Mouse (Mus musculus): ENCODE results near the gene S100a3. TPM values are rescaled to one million over a fixed set of nuclear protein-coding genes. Genes with fewer than 3 reads are reported as not detected.

Gene S100a3
- total and polyA plus RNA-seq, 2 experiments from 2014 or later, result 0.81 to 3.5 TPM

DNA sequence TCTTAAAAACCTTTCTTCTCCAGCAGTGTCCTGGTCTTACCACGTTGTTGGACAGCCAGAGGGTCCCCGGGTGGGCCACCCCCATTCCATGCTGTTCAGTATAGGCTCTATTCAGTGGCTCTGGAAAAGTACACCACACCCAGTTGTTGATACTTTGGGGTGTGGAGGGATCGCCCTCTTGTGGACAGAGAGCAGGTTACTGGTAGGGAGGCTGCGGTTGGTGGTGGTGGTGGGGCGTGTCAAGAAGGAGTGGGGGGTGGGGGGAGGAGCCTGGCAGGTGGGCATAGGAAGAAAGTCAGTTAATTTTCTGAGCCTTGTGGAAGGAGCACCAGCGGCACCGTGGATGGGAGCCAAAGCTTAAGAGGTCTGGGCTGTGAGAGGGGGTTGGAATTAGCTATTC is 55.0 kb downstream of the S100a3 start:
- Histone ChIP-seq H3K4me1 (ENCODE audit: insufficient read depth, low read length) (peaks cover 5% of the 10 kb centered on the region; the same call in 1 of the 2 replicates), H3K27ac (ENCODE audit: low read depth, low read length) (no peak overlapping the region), H3K27me3 (ENCODE audit: insufficient read depth, low read length) (0 out of 2 replicates have a peak, but pooled peaks cover 4% of the 10 kb centered on the region), H3K36me3 (ENCODE audit: insufficient read depth, low read length) (no peaks in the 10 kb centered on the region), H3K4me2 (ENCODE audit: low read depth, low read length, poor library complexity, severe bottlenecking) (no peak overlapping the region), H3K4me3 (ENCODE audit: low read depth, low read length) (no peak overlapping the region), H3K9ac (replicated peaks; ENCODE audit: low read length, poor library complexity, severe bottlenecking) (no peak overlapping the region), H3K9me3 (ENCODE audit: low read length) (no peaks in the 10 kb centered on the region)
- DNase-seq (ENCODE audit: low spot score), result peak; percentile 70
- ATAC-seq (ENCODE audit: low FRiP score), result peak; percentile 64
- WGBS, result 7% methylated on average over 7 of the region's 7 CpGs
- peak; percentile 75 for TF ChIP-seq CTCF (IDR thresholded peaks at IDR 0.05)

DNA sequence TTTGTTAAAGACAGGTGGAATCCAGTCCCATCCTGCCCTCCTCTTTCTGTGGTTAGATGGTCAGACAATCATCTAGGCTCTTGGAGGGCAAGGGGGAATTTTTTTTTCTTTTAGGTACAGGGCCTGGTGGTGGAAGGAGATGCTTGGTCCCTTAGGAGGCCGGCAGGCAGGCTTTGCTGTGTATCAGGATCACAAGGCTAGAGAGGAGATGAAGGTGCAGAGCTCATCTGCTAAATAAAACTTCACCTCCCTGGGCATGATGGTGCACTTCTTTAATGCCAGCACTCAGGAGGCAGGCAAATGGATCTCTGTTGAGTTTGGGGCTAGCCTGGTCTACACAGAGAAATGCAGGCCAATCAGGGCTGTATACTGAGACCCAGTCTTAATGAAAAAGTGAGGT is 55.5 kb downstream of the S100a3 start:
- no peak for DNase-seq (ENCODE audit: low spot score)
- Histone ChIP-seq H3K9ac (replicated peaks; ENCODE audit: low read length, poor library complexity, severe bottlenecking) (no peak overlapping the region), H3K36me3 (ENCODE audit: insufficient read depth, low read length) (no peaks in the 10 kb centered on the region), H3K4me3 (ENCODE audit: low read depth, low read length) (no peak overlapping the region), H3K4me2 (ENCODE audit: low read depth, low read length, poor library complexity, severe bottlenecking) (no peak overlapping the region), H3K27me3 (ENCODE audit: insufficient read depth, low read length) (0 out of 2 replicates have a peak, but pooled peaks cover 4% of the 10 kb centered on the region), H3K9me3 (ENCODE audit: low read length) (no peaks in the 10 kb centered on the region), H3K4me1 (ENCODE audit: insufficient read depth, low read length) (peaks cover 5% of the 10 kb centered on the region; the same call in 1 of the 2 replicates), H3K27ac (ENCODE audit: low read depth, low read length) (no peak overlapping the region)
- no peak for ATAC-seq (ENCODE audit: low FRiP score)
- no peak for TF ChIP-seq CTCF (IDR thresholded peaks at IDR 0.05)
- 71% methylated on average over 1 of the region's 1 CpGs for WGBS

DNA sequence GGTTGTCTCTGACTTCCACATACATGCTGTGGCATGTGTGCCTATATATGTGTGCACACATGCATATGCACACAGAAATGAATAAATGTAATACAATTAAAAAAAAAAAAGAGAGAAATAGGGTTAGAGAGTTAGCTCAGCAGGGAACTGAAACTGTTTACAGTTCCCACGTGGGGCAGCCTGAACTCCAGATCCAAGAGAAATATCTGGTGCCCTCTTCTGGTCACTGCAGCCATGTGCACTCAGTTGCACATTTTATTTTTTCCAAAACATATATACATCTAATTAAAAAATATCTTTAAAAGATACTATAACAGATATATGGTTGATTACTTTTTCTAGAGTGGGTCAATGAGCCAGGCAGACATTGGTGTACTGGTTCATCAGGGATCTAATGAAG is 57.2 kb downstream of the S100a3 start:
- no peak overlapping the region for H3K9ac ChIP-seq (replicated peaks; ENCODE audit: low read length, poor library complexity, severe bottlenecking)
- DNase-seq (ENCODE audit: low spot score) (no peak), ATAC-seq (ENCODE audit: low FRiP score) (no peak)
- H3K4me2 ChIP-seq (ENCODE audit: low read depth, low read length, poor library complexity, severe bottlenecking), result no peak overlapping the region
- no peaks in the 10 kb centered on the region for H3K36me3 ChIP-seq (ENCODE audit: insufficient read depth, low read length)
- no peaks in the 10 kb centered on the region for H3K9me3 ChIP-seq (ENCODE audit: low read length)
- WGBS, result 6% methylated on average over 1 of the region's 1 CpGs
- peak; percentile 41 for TF ChIP-seq CTCF (IDR thresholded peaks at IDR 0.05)
- 0 out of 2 replicates have a peak, but pooled peaks cover 4% of the 10 kb centered on the region for H3K27me3 ChIP-seq (ENCODE audit: insufficient read depth, low read length)
- no peak overlapping the region for H3K4me3 ChIP-seq (ENCODE audit: low read depth, low read length)
- no peak overlapping the region for H3K27ac ChIP-seq (ENCODE audit: low read depth, low read length)
- H3K4me1 ChIP-seq (ENCODE audit: insufficient read depth, low read length), result peaks cover 5% of the 10 kb centered on the region; the same call in 1 of the 2 replicates

DNA sequence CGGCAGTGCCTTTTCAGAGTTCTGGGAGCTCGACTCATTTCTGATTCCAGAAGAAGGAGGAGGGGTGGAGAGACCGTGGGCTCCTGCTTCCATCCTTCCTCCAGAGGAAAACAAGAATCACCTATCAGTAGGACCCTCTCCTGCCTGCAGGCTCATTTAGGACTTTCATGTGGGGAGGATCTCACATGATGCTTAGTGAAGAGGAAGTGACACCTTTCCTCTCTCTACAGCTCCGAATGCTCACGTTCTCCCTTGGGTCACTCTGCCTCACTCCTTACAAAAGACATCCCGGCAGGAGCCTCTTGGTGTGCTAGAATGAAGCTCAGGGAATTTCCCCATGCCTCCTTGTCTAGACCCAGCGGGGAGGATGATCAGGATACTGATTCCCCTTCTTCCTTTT is 61.2 kb downstream of the S100a3 start:
- H3K9me3 ChIP-seq (ENCODE audit: low read length), result no peaks in the 10 kb centered on the region
- ATAC-seq (ENCODE audit: low FRiP score), result no peak
- DNase-seq (ENCODE audit: low spot score), result no peak
- no peak overlapping the region for H3K4me3 ChIP-seq (ENCODE audit: low read depth, low read length)
- H3K9ac ChIP-seq (replicated peaks; ENCODE audit: low read length, poor library complexity, severe bottlenecking), result no peak overlapping the region
- no peak overlapping the region for H3K4me2 ChIP-seq (ENCODE audit: low read depth, low read length, poor library complexity, severe bottlenecking)
- no peaks in the 10 kb centered on the region for H3K27me3 ChIP-seq (ENCODE audit: insufficient read depth, low read length)
- no peaks in the 10 kb centered on the region for H3K36me3 ChIP-seq (ENCODE audit: insufficient read depth, low read length)
- 59% methylated on average over 7 of the region's 7 CpGs for WGBS
- TF ChIP-seq CTCF (IDR thresholded peaks at IDR 0.05), result no peak
- 0 out of 2 replicates have a peak, but pooled peaks cover 12% of the 10 kb centered on the region for H3K4me1 ChIP-seq (ENCODE audit: insufficient read depth, low read length)
- H3K27ac ChIP-seq (ENCODE audit: low read depth, low read length), result no peak overlapping the region

DNA sequence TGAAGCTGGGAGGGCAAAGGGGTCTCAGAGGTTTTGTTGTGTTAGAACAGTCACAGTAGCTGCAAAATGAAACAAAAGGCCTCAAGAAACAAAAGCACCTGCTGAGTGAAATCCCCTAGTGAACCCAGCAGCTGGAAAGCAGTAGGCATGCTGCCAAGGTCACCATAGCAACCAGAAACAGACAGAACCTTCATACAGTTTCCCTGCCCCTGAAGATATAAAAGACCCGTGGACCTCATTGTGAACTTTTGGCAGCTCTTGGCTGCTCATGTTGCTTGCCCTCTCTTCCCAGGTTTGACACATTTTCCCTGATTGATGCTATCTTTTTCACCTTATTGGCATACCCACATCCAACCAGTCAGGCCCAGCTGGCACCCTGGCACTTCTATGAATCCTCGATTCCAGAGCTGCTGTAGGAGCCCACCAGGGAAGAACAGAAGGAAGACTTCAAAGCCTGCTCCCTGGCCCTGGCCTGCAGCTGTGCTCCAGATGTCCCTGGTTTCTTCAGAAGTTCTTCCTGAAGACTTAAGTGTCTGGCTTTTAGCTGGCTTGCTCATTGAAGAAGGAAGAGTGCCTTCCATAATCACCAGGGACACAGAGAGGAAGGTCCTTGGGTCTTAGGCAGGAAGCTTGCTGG is 63.2 kb downstream of the S100a3 start:
- Histone ChIP-seq H3K27me3 (ENCODE audit: insufficient read depth, low read length) (no peaks in the 10 kb centered on the region), H3K4me2 (ENCODE audit: low read depth, low read length, poor library complexity, severe bottlenecking) (no peak overlapping the region), H3K9ac (replicated peaks; ENCODE audit: low read length, poor library complexity, severe bottlenecking) (no peak overlapping the region), H3K4me1 (ENCODE audit: insufficient read depth, low read length) (0 out of 2 replicates have a peak, but pooled peaks cover 12% of the 10 kb centered on the region), H3K4me3 (ENCODE audit: low read depth, low read length) (no peak overlapping the region), H3K36me3 (ENCODE audit: insufficient read depth, low read length) (no peaks in the 10 kb centered on the region), H3K27ac (ENCODE audit: low read depth, low read length) (peak overlapping the region; percentile 4; the same call in 1 of the 2 replicates), H3K9me3 (ENCODE audit: low read length) (no peaks in the 10 kb centered on the region)
- no peak for TF ChIP-seq CTCF (IDR thresholded peaks at IDR 0.05)
- ATAC-seq (ENCODE audit: low FRiP score) (peak; percentile 62; the same call in 1 of the 2 replicates), DNase-seq (ENCODE audit: low spot score) (peak; percentile 74)
- 0% methylated on average over 2 of the region's 2 CpGs for WGBS

DNA sequence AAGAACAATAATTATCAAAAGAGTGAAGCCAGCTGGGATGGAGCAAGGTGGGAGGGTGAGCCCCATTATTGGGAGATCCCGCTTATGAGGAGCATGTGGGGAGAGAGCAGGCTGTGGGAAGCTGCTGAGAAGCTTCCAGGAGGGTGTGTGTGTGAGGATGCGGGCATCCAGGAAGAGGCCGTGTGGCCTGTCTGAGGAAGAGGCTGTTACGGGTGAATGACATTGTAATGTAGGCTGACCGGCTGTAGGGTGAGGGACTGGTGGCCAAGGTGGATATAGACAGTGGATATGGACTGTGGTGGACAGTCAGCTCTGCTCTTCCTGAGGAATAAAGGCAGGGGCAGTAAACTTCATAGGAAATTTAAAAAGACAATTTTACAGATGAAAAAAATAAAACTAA is 65.1 kb downstream of the S100a3 start:
- no peak for TF ChIP-seq CTCF (IDR thresholded peaks at IDR 0.05)

More for the DNA sequence above, 65.1 kb downstream of the S100a3 start:
- no peak overlapping the region for H3K9ac ChIP-seq (replicated peaks; ENCODE audit: low read length, poor library complexity, severe bottlenecking)
- 82% methylated on average over 5 of the region's 5 CpGs for WGBS
- H3K27me3 ChIP-seq (ENCODE audit: insufficient read depth, low read length), result no peaks in the 10 kb centered on the region
- H3K27ac ChIP-seq (ENCODE audit: low read depth, low read length), result no peak overlapping the region
- no peaks in the 10 kb centered on the region for H3K36me3 ChIP-seq (ENCODE audit: insufficient read depth, low read length)
- H3K4me3 ChIP-seq (ENCODE audit: low read depth, low read length), result no peak overlapping the region
- no peaks in the 10 kb centered on the region for H3K9me3 ChIP-seq (ENCODE audit: low read length)
- ATAC-seq (ENCODE audit: low FRiP score), result no peak
- H3K4me2 ChIP-seq (ENCODE audit: low read depth, low read length, poor library complexity, severe bottlenecking), result no peak overlapping the region
- H3K4me1 ChIP-seq (ENCODE audit: insufficient read depth, low read length), result 0 out of 2 replicates have a peak, but pooled peaks cover 12% of the 10 kb centered on the region
- DNase-seq (ENCODE audit: low spot score), result no peak

All from midbrain, postnatal 0 days (tissue).